ENCODE assay signal across 15 mouse cellular contexts in genomic region chr2:73164666-73165065, GRCm38 (mm10).
"Had no signal": no experiment of that assay in that cellular context is flagged by ENCODE, and none has a peak within 500 bp of the region (broad histone marks: within the 10 kb centered on the region; RNA-seq: fewer than 3 reads in every experiment).

No protein-coding gene starts in this region.

- H3K9ac ChIP-seq: neural tube, embryonic 15.5 days; stomach, embryonic 15.5 days had no signal

- H3K4me3 ChIP-seq: neural tube, embryonic 15.5 days; stomach, embryonic 15.5 days had no signal

- H3K27me3 ChIP-seq: neural tube, embryonic 15.5 days; stomach, embryonic 15.5 days had no signal

- H3K27ac ChIP-seq: neural tube, embryonic 15.5 days; stomach, embryonic 15.5 days; stomach, postnatal 0 days had no signal

- H3K4me1 ChIP-seq: neural tube, embryonic 15.5 days; stomach, embryonic 15.5 days had no signal

- H3K36me3 ChIP-seq: neural tube, embryonic 15.5 days; stomach, embryonic 15.5 days had no signal

- H3K4me2 ChIP-seq: neural tube, embryonic 15.5 days; stomach, embryonic 15.5 days had no signal

- H3K9me3 ChIP-seq: neural tube, embryonic 15.5 days; stomach, embryonic 15.5 days had no signal

- DNase-seq: retina, postnatal 1 day; right cerebral cortex, adult 18-20 months; right cerebral cortex, postnatal 14 days; right cerebral cortex, postnatal 25 days; right cerebral cortex, postnatal 4 days; spleen, adult 18-20 months; thymus, adult 18-20 months; thymus, adult 2 months; thymus, postnatal 14 days; thymus, postnatal 25 days; thymus, postnatal 36 days; thymus, postnatal 4 days had no signal
